Mouse (Mus musculus) lung, adult 2 months (tissue): ENCODE results near the gene Mgat5.

Source experiments
- CTCF ChIP-seq: fragments of 200-500 bp; IDR thresholded peaks from 2 replicates; pipeline ENCODE4 v1.5.1; 2011; ENCODE audit warnings: mild to moderate bottlenecking, low read length, control low read depth; ENCODE audit not compliant: insufficient read depth
- POLR2A ChIP-seq: fragments of 200-500 bp; IDR thresholded peaks from 2 replicates; pipeline ENCODE4 v1.6.1; 2011; ENCODE audit warnings: low read depth, mild to moderate bottlenecking, control low read depth, low read length, borderline replicate concordance; ENCODE audit errors: extremely low read depth

GRCm38 (mm10) chr1:127325601-127326198 is 120.9 kb downstream of the Mgat5 start:
- no peak for TF ChIP-seq POLR2A
- TF ChIP-seq CTCF = no peak
